Mouse (Mus musculus) liver, embryonic 12.5 days (tissue): ENCODE measurements around the gene Epor. TPM values are rescaled to one million over a fixed set of nuclear protein-coding genes. Genes with fewer than 3 reads are reported as not detected.
A peak's percentile ranks its signal among the peaks of the same experiment; 100 is the strongest.

ENCODE experiments used
- ATAC-seq: fragments of 200-750 bp; cut with Nextera tagmentation; 2 replicates; pipeline ENCODE4 v1.8.0; 2017; ENCODE audit warnings: moderate number of reproducible peaks, mild to moderate bottlenecking, moderate library complexity
- H3K27ac ChIP-seq: fragments of 300-500 bp; sonication (generic); 2 replicates; pipeline ENCODE4 v1.5.1; 2016; ENCODE audit warnings: mild to moderate bottlenecking
- H3K27me3 ChIP-seq: fragments of 300-500 bp; sonication (generic); replicated peaks from 2 replicates; pipeline ENCODE4 v1.6.1; 2016; ENCODE audit warnings: mild to moderate bottlenecking, moderate library complexity
- H3K36me3 ChIP-seq: fragments of 300-500 bp; sonication (generic); 2 replicates; pipeline ENCODE4 v1.6.1; 2016; ENCODE audit warnings: mild to moderate bottlenecking, moderate library complexity
- H3K4me1 ChIP-seq: fragments of 300-500 bp; sonication (generic); 2 replicates; pipeline ENCODE4 v1.6.1; 2016
- H3K4me2 ChIP-seq: fragments of 300-500 bp; sonication (generic); 2 replicates; pipeline ENCODE4 v1.6.1; 2016; ENCODE audit warnings: mild to moderate bottlenecking, moderate library complexity
- H3K4me3 ChIP-seq: fragments of 300-500 bp; sonication (generic); 2 replicates; pipeline ENCODE4 v1.5.1; 2016; ENCODE audit warnings: mild to moderate bottlenecking, moderate library complexity
- H3K9ac ChIP-seq: fragments of 300-500 bp; sonication (generic); 2 replicates; pipeline ENCODE4 v1.6.1; 2016; ENCODE audit warnings: mild to moderate bottlenecking, moderate library complexity
- H3K9me3 ChIP-seq: fragments of 300-500 bp; sonication (generic); replicated peaks from 2 replicates; pipeline ENCODE4 v1.6.1; 2016; ENCODE audit warnings: mild to moderate bottlenecking, moderate library complexity
- WGBS: fragments of 180-500 bp; shearing (Covaris S2); methylation state at CpG from one replicate; pipeline ENCODE4 v1.1.7; 2016; ENCODE audit not compliant: insufficient replicate concordance; 5-methylcytosine and 5-hydroxymethylcytosine counted together
- polyA plus RNA-seq: library from polyadenylated mRNA; unstranded; fragments of >200 nt; fragmentation: Nextera tagmentation; extraction: Ambion mirVana; gene quantifications from 2 replicates; pipeline ENCODE4 v1.2.1, GENCODE M21; 2016

Gene Epor
- polyA plus RNA-seq = 155 and 158 TPM in 2 replicates

- Histone ChIP-seq H3K4me3 (peak within 1 kb of the TSS; percentile 98), H3K27ac (peak within 1 kb of the TSS; percentile 97), H3K27me3 (peaks cover 9% of the 10 kb centered on the region; the same call in 1 of the 2 replicates), H3K9ac (peak within 1 kb of the TSS; percentile 93), H3K4me1 (peaks cover 52% of the 10 kb centered on the region), H3K4me2 (peak within 1 kb of the TSS; percentile 79), H3K36me3 (peaks cover 37% of the 10 kb centered on the region), H3K9me3 (no peaks in the 10 kb centered on the region)
- ATAC-seq = peak; percentile 75
- 3% methylated on average over 8 of the region's 8 CpGs for whole genome bisulfite sequencing
Measured at GRCm38 (mm10) chr9:21963417-21963816, at the start of gene Epor. TSS of gene Epor (minus strand) at chr9:21963506.

DNA sequence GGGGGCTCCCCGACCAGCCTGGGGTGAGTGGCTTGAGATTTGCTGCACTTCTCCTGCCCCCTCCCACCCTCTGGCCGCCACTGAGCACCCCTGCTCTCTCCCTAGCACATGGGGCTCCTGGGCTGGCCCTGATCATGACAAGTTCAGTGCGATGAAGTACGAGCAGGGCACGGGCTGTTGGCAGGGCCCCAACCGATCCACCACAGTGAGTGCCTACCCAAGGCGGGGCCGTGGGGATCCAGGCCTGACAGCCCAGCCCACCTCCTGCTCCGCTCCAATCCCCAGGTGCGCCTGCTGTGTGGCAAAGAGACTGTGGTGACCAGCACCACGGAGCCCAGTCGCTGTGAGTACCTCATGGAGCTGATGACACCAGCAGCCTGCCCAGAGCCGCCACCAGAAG, 49.4 kb upstream of the Epor start:
- Histone ChIP-seq H3K4me2 (no peak overlapping the region), H3K4me3 (no peak overlapping the region), H3K27me3 (no peaks in the 10 kb centered on the region), H3K9me3 (no peaks in the 10 kb centered on the region), H3K4me1 (no peaks in the 10 kb centered on the region), H3K36me3 (peaks cover 72% of the 10 kb centered on the region), H3K9ac (no peak overlapping the region), H3K27ac (no peak overlapping the region)
- no peak for ATAC-seq
- 87% methylated on average over 13 of the region's 13 CpGs for WGBS

- no peaks in the 10 kb centered on the region for H3K27me3 ChIP-seq
- H3K4me1 ChIP-seq = no peaks in the 10 kb centered on the region
- peaks cover 88% of the 10 kb centered on the region for H3K36me3 ChIP-seq
- WGBS = 63% methylated on average over 5 of the region's 5 CpGs
- peak; percentile 21; the same call in 1 of the 2 replicates for ATAC-seq
- no peaks in the 10 kb centered on the region for H3K9me3 ChIP-seq
- H3K4me3 ChIP-seq = no peak overlapping the region
- H3K9ac ChIP-seq = no peak overlapping the region
- H3K4me2 ChIP-seq = no peak overlapping the region
- H3K27ac ChIP-seq = no peak overlapping the region
Measured at GRCm38 (mm10) chr9:22011055-22011454, 47.7 kb upstream of the Epor start.

- H3K9me3 ChIP-seq = no peaks in the 10 kb centered on the region
- WGBS = 86% methylated on average over 12 of the region's 12 CpGs
- H3K9ac ChIP-seq = no peak overlapping the region
- peaks cover 14% of the 10 kb centered on the region for H3K27me3 ChIP-seq
- H3K27ac ChIP-seq = no peak overlapping the region
- peak overlapping the region; percentile 92 for H3K4me2 ChIP-seq
- peaks cover 31% of the 10 kb centered on the region for H3K4me1 ChIP-seq
- peaks cover 59% of the 10 kb centered on the region for H3K36me3 ChIP-seq
- no peak for ATAC-seq
- H3K4me3 ChIP-seq = no peak overlapping the region
Measured at GRCm38 (mm10) chr9:22004546-22004945, 41.2 kb upstream of the Epor start.

- ATAC-seq = peak; percentile 11
Measured at GRCm38 (mm10) chr9:22003163-22003554, 39.9 kb upstream of the Epor start.

GRCm38 (mm10) chr9:22002194-22003162, 39.2 kb upstream of the Epor start, which contains the start of the genes Ccdc151 and Prkcsh:
TSS of gene Ccdc151 (minus strand) at chr9:22002634.
TSS of gene Prkcsh (plus strand) at chr9:22002806.
- peak within 1 kb of the TSS; percentile 68 for H3K9ac ChIP-seq
- H3K36me3 ChIP-seq = peaks cover 38% of the 10 kb centered on the region
- ATAC-seq = peak; percentile 99
- H3K27ac ChIP-seq = peak within 1 kb of the TSS; percentile 77
- H3K4me2 ChIP-seq = peak within 1 kb of the TSS; percentile 92
- peaks cover 31% of the 10 kb centered on the region for H3K4me1 ChIP-seq
- WGBS = 7% methylated on average over 57 of the region's 57 CpGs
- peak within 1 kb of the TSS; percentile 78 for H3K4me3 ChIP-seq
- H3K27me3 ChIP-seq = peaks cover 34% of the 10 kb centered on the region
- H3K9me3 ChIP-seq = no peaks in the 10 kb centered on the region

More at GRCm38 (mm10) chr9:22003163-22003554, 39.9 kb upstream of the Epor start:
- H3K9me3 ChIP-seq = no peaks in the 10 kb centered on the region
- H3K4me1 ChIP-seq = peaks cover 31% of the 10 kb centered on the region
- H3K36me3 ChIP-seq = peaks cover 45% of the 10 kb centered on the region
- peaks cover 27% of the 10 kb centered on the region for H3K27me3 ChIP-seq
- WGBS = under 1% methylated on average over 18 of the region's 18 CpGs
- H3K27ac ChIP-seq = peak overlapping the region; percentile 77
- H3K4me3 ChIP-seq = peak overlapping the region; percentile 78
- H3K4me2 ChIP-seq = peak overlapping the region; percentile 92
- H3K9ac ChIP-seq = peak overlapping the region; percentile 68

- peaks cover 31% of the 10 kb centered on the region for H3K4me1 ChIP-seq
- no peak overlapping the region for H3K27ac ChIP-seq
- 82% methylated on average over 4 of the region's 4 CpGs for WGBS
Measured at GRCm38 (mm10) chr9:22001633-22002032, 38.3 kb upstream of the Epor start.

DNA sequence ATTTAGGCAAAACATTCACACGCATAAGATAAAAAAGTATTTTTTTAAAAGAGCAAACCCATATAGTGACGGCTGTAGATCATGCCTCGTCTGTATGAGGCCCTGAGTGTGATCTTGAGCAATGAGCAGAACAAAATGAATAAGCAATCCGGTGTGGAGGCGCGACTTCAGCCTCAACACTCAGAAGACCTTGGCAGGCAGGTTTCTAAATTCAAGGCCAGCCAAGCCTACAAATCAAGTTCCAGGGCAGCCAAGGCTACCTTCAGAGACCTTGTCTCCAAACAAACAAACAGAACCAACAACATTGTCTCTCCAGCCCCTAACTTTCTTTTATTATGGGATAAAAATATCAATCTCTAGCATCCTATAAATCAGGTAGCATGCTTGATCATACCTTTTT, 37.0 kb upstream of the Epor start:
- Histone ChIP-seq H3K27ac (no peak overlapping the region), H3K4me2 (no peak overlapping the region), H3K4me3 (no peak overlapping the region), H3K27me3 (peaks cover 53% of the 10 kb centered on the region), H3K9me3 (peaks cover 6% of the 10 kb centered on the region; the same call in 1 of the 2 replicates), H3K9ac (no peak overlapping the region), H3K36me3 (peaks cover 16% of the 10 kb centered on the region), H3K4me1 (peaks cover 28% of the 10 kb centered on the region)
- WGBS = 77% methylated on average over 6 of the region's 6 CpGs
- ATAC-seq = no peak

More at GRCm38 (mm10) chr9:22001633-22002032, 38.3 kb upstream of the Epor start:
- no peak for ATAC-seq
- Histone ChIP-seq H3K4me3 (no peak overlapping the region), H3K27me3 (peaks cover 42% of the 10 kb centered on the region), H3K9ac (no peak overlapping the region), H3K4me2 (no peak overlapping the region), H3K36me3 (peaks cover 30% of the 10 kb centered on the region), H3K9me3 (no peaks in the 10 kb centered on the region)

DNA sequence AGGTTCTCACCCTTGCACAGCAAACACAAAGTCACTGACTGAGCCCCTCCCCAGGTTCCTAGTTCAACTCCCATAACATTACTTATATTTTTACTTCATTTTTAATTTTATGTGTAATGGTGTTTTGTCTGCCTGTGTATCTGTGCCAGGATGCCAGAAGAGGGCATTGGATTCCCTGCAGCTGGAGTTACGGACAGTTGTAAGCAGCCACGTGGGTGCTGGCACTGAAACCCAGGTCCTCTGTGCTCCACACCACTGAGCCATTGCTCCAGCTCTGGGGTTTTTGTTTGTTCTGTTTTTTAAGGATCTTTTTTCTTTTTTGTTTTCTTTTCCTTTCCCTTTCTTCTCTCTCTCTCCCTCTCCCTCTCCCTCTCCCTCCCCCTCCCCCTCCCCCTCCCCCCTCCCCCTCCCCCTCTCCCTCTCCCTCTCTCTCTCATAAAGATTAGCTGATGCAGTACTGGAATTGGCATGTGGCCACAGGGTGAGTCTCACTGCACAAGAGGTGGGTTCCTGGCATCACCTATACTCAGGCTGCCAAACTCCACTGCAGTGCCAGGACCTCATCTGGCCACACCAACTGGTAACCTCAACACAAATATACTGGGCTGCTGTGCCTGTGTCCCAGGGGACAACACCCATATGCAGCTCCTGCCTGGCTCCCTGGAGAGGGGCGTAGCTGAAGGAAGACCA, 33.0 kb upstream of the Epor start:
- Histone ChIP-seq H3K27me3 (peaks cover 92% of the 10 kb centered on the region), H3K36me3 (no peaks in the 10 kb centered on the region), H3K4me3 (no peak overlapping the region), H3K9ac (no peak overlapping the region), H3K9me3 (peaks cover 6% of the 10 kb centered on the region; the same call in 1 of the 2 replicates), H3K27ac (no peak overlapping the region), H3K4me2 (no peak overlapping the region), H3K4me1 (0 out of 2 replicates have a peak, but pooled peaks cover 1% of the 10 kb centered on the region)
- no peak for ATAC-seq
- 67% methylated on average over 3 of the region's 3 CpGs for WGBS

DNA sequence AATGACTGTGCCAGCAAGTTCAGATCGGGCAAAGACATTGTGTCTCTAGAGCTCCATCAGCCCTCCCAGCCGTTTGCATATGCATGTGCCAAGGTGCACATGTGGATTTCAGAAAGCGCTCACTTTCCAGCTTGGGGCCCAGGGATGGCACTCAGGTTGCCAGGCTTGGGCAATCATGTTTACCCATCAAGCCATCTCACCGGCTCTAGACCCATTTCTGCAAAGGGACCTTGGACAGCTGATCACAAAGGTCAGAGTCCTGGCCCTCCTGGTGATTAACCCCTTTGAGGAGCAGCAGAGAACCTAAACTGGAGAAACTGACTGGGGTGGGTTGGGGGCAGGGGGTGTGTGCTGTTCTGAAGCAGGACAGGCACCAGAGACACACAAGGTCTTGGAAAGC, 28.9 kb upstream of the Epor start:
- Histone ChIP-seq H3K9me3 (peaks cover 6% of the 10 kb centered on the region; the same call in 1 of the 2 replicates), H3K27ac (no peak overlapping the region), H3K4me2 (no peak overlapping the region), H3K4me1 (peaks cover 18% of the 10 kb centered on the region), H3K36me3 (no peaks in the 10 kb centered on the region), H3K9ac (no peak overlapping the region), H3K27me3 (peaks cover 97% of the 10 kb centered on the region), H3K4me3 (no peak overlapping the region)
- ATAC-seq = no peak
- WGBS = 68% methylated on average over 4 of the region's 4 CpGs

- peaks cover 18% of the 10 kb centered on the region for H3K4me1 ChIP-seq
- H3K36me3 ChIP-seq = no peaks in the 10 kb centered on the region
- peak within 1 kb of the TSS; percentile 54 for H3K4me2 ChIP-seq
- 3% methylated on average over 41 of the region's 42 CpGs for WGBS
- no peaks in the 10 kb centered on the region for H3K9me3 ChIP-seq
- H3K4me3 ChIP-seq = peak within 1 kb of the TSS; percentile 42
- H3K9ac ChIP-seq = no peak within 1 kb of the TSS
- H3K27ac ChIP-seq = no peak within 1 kb of the TSS
- ATAC-seq = no peak
- H3K27me3 ChIP-seq = peaks cover 100% of the 10 kb centered on the region
Measured at GRCm38 (mm10) chr9:21989230-21990110, 26.2 kb upstream of the Epor start, which contains the start of gene Rgl3. TSS of gene Rgl3 (minus strand) at chr9:21989446.
